Mouse (Mus musculus): ENCODE measurements around the gene Ifi206. TPM values are rescaled to one million over a fixed set of nuclear protein-coding genes. Genes with fewer than 3 reads are reported as not detected.
"Not testable (repeated sequence)": the region's sequence is repeated elsewhere in the genome, so short reads cannot be mapped to it uniquely, and the experiment has no call there.

The Ifi206 gene
- polyA plus RNA-seq (2015; fragmentation: Nextera tagmentation; extraction: Ambion mirVana) = not detected in 2 replicates

DNA sequence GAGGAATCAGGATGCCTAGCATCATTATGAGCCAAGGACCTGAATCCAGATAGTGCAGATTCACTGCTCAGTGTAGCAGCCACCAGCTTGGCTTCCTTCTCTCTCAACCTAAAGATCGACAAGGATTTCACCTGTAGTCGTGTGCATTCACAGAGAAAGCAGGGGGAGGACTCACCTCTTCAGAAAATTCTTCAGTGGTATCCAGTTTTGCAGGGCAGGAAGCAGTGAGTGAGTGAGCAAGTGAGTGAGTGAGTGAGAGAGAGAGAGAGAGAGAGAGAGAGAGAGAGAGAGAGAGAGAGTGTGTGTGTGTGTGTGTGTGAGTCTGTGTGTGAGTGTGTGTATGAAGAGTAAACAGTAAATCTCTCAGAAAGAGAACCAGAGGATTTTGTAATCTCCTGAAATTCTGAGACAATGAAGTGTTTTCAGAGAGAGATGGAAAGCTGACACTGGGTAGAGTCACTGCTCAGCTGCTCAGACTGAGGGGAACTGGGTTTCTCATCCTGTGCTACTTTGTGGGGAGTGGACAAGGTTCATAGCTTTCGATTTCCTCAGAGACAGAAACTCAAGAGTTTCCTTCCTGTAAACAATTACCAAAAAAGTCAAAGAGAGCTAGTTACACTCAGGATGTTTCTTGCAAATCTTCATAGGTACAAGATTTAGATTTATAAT lies at the start of gene Ifi206:
Ifi206 (minus strand) TSS at position 230 of the 669 bp plus-strand sequence.
- H3K4me2 ChIP-seq (replicated peaks); H3K9ac ChIP-seq (replicated peaks); H3K4me1 ChIP-seq (replicated peaks); H3K36me3 ChIP-seq; ATAC-seq; H3K9me3 ChIP-seq; H3K27ac ChIP-seq; H3K27me3 ChIP-seq; H3K4me3 ChIP-seq (replicated peaks): not testable (repeated sequence)
- 86% methylated on average over 3 of the region's 3 CpGs for WGBS

DNA sequence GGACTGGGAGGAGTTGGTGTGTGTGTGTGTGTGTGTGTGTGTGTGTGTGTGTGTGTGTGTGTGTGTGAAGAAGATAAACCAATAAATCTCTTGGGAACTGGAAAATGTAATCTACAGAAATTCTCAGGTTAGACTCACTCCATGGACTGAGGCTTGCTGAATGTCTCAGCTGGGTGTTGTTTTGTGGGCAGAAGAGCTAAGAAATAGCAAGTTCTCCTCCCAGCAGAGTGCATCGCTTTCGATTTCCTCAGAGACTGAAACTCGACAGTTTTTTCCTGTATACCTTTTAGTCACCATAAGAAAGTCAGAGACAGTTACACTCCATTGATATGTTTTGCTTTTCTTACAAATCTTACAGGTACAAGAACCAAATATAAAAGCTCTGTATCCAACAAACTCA lies 45.0 kb upstream of the Ifi206 start, which contains the start of gene Ifi214:
Ifi214 (minus strand) TSS at position 167 of the 400 bp plus-strand sequence.
- H3K9me3 ChIP-seq; ATAC-seq; H3K27me3 ChIP-seq; H3K27ac ChIP-seq; H3K36me3 ChIP-seq; H3K4me2 ChIP-seq (replicated peaks); H3K4me3 ChIP-seq (replicated peaks); H3K4me1 ChIP-seq (replicated peaks); H3K9ac ChIP-seq (replicated peaks): not testable (repeated sequence)
- WGBS = 93% methylated on average over 3 of the region's 3 CpGs

GRCm38 (mm10) chr1:173521452-173521851 lies 30.6 kb upstream of the Ifi206 start:
- Histone ChIP-seq H3K36me3 (no peaks in the 10 kb centered on the region), H3K9ac (replicated peaks) (no peak overlapping the region), H3K4me3 (replicated peaks) (no peak overlapping the region), H3K9me3 (no peaks in the 10 kb centered on the region), H3K4me1 (replicated peaks) (no peaks in the 10 kb centered on the region), H3K27me3 (no peaks in the 10 kb centered on the region), H3K27ac (no peak overlapping the region), H3K4me2 (replicated peaks) (no peak overlapping the region)
- ATAC-seq = no peak

GRCm38 (mm10) chr1:173510595-173510994 lies 19.8 kb upstream of the Ifi206 start:
- H3K36me3 ChIP-seq; H3K4me2 ChIP-seq (replicated peaks); ATAC-seq; H3K9ac ChIP-seq (replicated peaks); H3K27ac ChIP-seq; H3K27me3 ChIP-seq; H3K4me3 ChIP-seq (replicated peaks); H3K4me1 ChIP-seq (replicated peaks); H3K9me3 ChIP-seq: not testable (repeated sequence)
- WGBS = 95% methylated on average over 2 of the region's 2 CpGs

GRCm38 (mm10) chr1:173491483-173491882 lies 642 bp upstream of the Ifi206 start:
- not testable (repeated sequence) for H3K4me1 ChIP-seq (replicated peaks)

DNA sequence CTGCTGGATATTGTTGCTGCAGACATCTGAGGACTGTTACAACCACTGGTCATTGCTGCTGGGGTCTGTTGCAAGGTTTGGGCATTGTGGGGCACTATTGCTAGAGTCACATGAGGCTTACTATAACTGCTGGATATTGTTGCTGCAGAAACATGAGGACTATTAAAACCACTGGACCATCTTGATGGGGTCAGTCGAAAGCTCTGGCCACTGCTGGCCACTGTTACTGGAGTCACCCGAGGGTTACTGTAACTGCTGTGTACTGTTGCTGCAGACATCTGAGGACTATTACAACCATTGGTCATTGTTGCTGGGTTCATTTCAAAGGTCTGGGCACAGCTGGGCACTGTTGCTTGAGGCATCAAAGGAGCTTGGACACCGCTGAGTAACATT lies 9.7 kb downstream of the Ifi206 start:
- H3K9me3 ChIP-seq; H3K27ac ChIP-seq; H3K9ac ChIP-seq (replicated peaks); H3K4me2 ChIP-seq (replicated peaks); H3K4me3 ChIP-seq (replicated peaks); ATAC-seq; H3K36me3 ChIP-seq; H3K27me3 ChIP-seq; H3K4me1 ChIP-seq (replicated peaks): not testable (repeated sequence)
- 89% methylated on average over 3 of the region's 3 CpGs for WGBS

More at GRCm38 (mm10) chr1:173491483-173491882, 642 bp upstream of the Ifi206 start:
- H3K9me3 ChIP-seq; H3K27ac ChIP-seq; H3K36me3 ChIP-seq; H3K9ac ChIP-seq (replicated peaks); ATAC-seq; H3K4me2 ChIP-seq (replicated peaks); H3K4me3 ChIP-seq (replicated peaks); H3K27me3 ChIP-seq: not testable (repeated sequence)

DNA sequence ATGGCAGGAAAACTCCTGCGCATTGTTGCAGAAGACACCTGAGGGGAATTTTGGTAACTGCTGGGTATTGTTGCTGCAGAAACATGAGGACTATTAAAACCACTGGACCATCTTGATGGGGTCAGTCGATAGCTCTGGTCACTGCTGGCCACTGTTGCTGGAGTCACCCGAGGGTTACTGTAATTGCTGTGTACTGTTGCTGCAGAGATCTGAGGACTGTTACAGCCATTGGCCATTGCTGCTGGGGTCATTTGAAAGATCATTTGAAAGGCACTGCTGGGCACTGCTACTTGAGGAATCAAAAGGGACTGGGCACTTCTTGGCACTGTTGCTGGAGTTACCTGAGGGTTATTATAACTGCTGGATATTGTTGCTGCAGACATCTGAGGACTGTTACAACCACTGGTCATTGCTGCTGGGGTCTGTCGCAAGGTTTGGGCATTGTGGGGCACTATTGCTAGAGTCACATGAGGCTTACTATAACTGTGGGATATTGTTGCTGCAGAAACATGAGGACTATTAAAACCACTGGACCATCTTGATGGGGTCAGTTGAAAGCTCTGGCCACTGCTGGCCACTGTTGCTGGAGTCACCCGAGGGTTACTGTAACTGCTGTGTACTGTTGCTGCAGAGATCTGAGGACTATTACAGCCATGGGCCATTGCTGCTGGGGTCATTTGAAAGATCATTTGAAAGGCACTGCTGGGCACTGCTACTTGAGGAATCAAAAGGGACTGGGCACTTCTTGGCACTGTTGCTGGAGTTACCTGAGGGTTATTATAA lies 10.3 kb downstream of the Ifi206 start:
- not testable (repeated sequence) for ATAC-seq; H3K36me3 ChIP-seq; H3K4me1 ChIP-seq (replicated peaks); H3K4me3 ChIP-seq (replicated peaks); H3K27me3 ChIP-seq; H3K9me3 ChIP-seq; H3K4me2 ChIP-seq (replicated peaks); H3K27ac ChIP-seq; H3K9ac ChIP-seq (replicated peaks)
- WGBS = 94% methylated on average over 5 of the region's 5 CpGs

GRCm38 (mm10) chr1:173456761-173457160 lies 34.1 kb downstream of the Ifi206 start:
- Histone ChIP-seq H3K27ac (no peak overlapping the region), H3K27me3 (no peaks in the 10 kb centered on the region), H3K4me2 (replicated peaks) (no peak overlapping the region), H3K9ac (replicated peaks) (no peak overlapping the region), H3K9me3 (no peaks in the 10 kb centered on the region), H3K4me3 (replicated peaks) (no peak overlapping the region), H3K36me3 (no peaks in the 10 kb centered on the region), H3K4me1 (replicated peaks) (no peaks in the 10 kb centered on the region)
- 96% methylated on average over 5 of the region's 5 CpGs for WGBS
- ATAC-seq = no peak

- H3K9ac ChIP-seq (replicated peaks) = no peak overlapping the region
- no peaks in the 10 kb centered on the region for H3K36me3 ChIP-seq
- 57% methylated on average over 7 of the region's 7 CpGs for WGBS
- peak; percentile 88 for ATAC-seq
- H3K4me3 ChIP-seq (replicated peaks) = no peak overlapping the region
- no peaks in the 10 kb centered on the region for H3K9me3 ChIP-seq
- H3K4me1 ChIP-seq (replicated peaks) = no peaks in the 10 kb centered on the region
- H3K4me2 ChIP-seq (replicated peaks) = no peak overlapping the region
- no peaks in the 10 kb centered on the region for H3K27me3 ChIP-seq
- H3K27ac ChIP-seq = no peak overlapping the region
Measured at GRCm38 (mm10) chr1:173456139-173456754, 34.6 kb downstream of the Ifi206 start.

DNA sequence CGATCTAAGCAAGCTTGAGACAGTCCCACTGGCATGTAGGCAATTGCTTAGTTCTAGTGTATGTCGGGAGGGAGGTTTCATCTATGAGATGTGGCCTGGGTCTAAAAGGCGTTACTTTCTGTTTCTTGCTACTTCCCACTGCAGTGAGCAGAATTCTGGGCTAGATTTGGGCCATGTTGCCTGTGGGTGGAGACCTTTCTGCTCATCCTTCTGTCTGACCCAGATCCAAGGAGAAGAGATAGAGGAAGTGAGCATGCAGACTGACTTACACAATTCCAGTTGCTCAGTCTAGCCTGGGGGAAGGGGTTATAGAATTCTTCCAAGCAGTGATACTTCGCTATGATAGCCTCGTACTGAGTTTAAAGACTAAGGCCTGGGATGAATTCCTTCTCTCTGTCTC lies 39.2 kb downstream of the Ifi206 start:
- Histone ChIP-seq H3K4me1 (replicated peaks) (no peaks in the 10 kb centered on the region), H3K27ac (no peak overlapping the region), H3K4me3 (replicated peaks) (no peak overlapping the region), H3K9me3 (no peaks in the 10 kb centered on the region), H3K4me2 (replicated peaks) (no peak overlapping the region), H3K36me3 (no peaks in the 10 kb centered on the region), H3K9ac (replicated peaks) (no peak overlapping the region), H3K27me3 (no peaks in the 10 kb centered on the region)
- WGBS = 95% methylated on average over 5 of the region's 5 CpGs
- ATAC-seq = no peak

- WGBS = 87% methylated on average over 4 of the region's 4 CpGs
- ATAC-seq = no peak
- Histone ChIP-seq H3K9ac (replicated peaks) (no peak overlapping the region), H3K27ac (no peak overlapping the region), H3K4me3 (replicated peaks) (no peak overlapping the region), H3K36me3 (no peaks in the 10 kb centered on the region), H3K4me2 (replicated peaks) (no peak overlapping the region), H3K4me1 (replicated peaks) (no peaks in the 10 kb centered on the region), H3K27me3 (no peaks in the 10 kb centered on the region), H3K9me3 (no peaks in the 10 kb centered on the region)
Measured at GRCm38 (mm10) chr1:173450621-173451020, 40.2 kb downstream of the Ifi206 start.

DNA sequence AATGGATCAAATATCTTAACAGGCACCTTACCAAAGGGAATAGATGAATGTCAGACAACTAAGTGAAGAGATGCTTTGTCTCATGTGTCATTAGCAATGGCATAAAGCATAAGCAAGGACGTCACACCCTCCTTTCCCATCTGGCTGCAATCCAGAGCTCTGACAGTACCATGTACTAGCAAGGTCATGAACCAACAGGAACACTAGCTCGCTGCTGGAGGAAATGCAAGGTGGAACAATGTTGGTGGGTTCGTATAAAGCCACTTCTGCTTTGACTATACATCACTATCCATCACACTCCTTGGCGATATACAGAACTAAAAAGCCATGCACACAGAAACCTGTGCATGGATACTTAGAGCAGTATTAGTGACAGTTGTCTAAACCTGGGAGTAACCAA lies 43.8 kb downstream of the Ifi206 start:
- Histone ChIP-seq H3K9ac (replicated peaks) (no peak overlapping the region), H3K36me3 (no peaks in the 10 kb centered on the region), H3K4me2 (replicated peaks) (no peak overlapping the region), H3K4me1 (replicated peaks) (no peaks in the 10 kb centered on the region), H3K27ac (no peak overlapping the region), H3K9me3 (no peaks in the 10 kb centered on the region), H3K27me3 (no peaks in the 10 kb centered on the region), H3K4me3 (replicated peaks) (no peak overlapping the region)
- no peak for ATAC-seq
- 90% methylated on average over 4 of the region's 4 CpGs for WGBS

Data from midbrain, embryonic 13.5 days (tissue).